Mouse (Mus musculus) inflammation-experienced regulatory T-cells, adult 16 weeks (primary cell): ENCODE results near the gene Echs1. TPM values are rescaled to one million over a fixed set of nuclear protein-coding genes. Genes with fewer than 3 reads are reported as not detected.

Experiments
- polyA plus RNA-seq: library from polyadenylated mRNA; unstranded; fragments of 100-300 nt; shearing (Covaris generic); gene quantifications from one replicate; pipeline ENCODE4 v1.2.1, GENCODE M21; 2017

Echs1 gene
- polyA plus RNA-seq: 64.7 TPM

GRCm38 (mm10) chr7:140116329-140117054 lies at the start of gene Echs1:
Echs1 (minus strand) TSS chr7:140116476.

DNA sequence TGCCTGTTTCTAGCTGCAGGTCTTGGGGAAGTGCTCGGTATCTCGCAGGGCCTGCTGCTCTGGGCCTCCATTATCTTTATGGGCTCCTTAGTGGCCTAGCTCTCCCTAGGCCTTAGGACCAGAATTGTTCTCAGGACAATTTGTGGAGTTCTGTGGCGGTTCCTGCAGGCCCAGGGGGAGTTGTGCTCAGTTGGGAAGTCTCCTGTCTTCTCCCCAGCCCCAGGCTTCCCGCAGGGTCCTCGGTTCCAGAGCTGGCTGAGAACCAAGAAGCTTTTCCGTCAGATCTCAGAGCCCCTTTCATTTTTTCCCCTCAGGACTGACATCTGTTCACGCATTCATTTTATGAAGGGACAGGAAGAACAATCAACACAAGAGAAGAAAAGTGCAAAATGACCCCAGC lies 48.4 kb upstream of the Echs1 start, which contains the start of gene Olfr522:
Gene Olfr522, minus strand, starts transcription at position 101 of the 400 bp plus-strand sequence.

GRCm38 (mm10) chr7:140154218-140154927 lies 38.1 kb upstream of the Echs1 start, which contains the start of gene Sprn:
Sprn (minus strand) TSS chr7:140154877.

GRCm38 (mm10) chr7:140137135-140138020 lies 21.1 kb upstream of the Echs1 start, which contains the start of gene Mtg1:
Mtg1 (plus strand) TSS chr7:140137564.

DNA sequence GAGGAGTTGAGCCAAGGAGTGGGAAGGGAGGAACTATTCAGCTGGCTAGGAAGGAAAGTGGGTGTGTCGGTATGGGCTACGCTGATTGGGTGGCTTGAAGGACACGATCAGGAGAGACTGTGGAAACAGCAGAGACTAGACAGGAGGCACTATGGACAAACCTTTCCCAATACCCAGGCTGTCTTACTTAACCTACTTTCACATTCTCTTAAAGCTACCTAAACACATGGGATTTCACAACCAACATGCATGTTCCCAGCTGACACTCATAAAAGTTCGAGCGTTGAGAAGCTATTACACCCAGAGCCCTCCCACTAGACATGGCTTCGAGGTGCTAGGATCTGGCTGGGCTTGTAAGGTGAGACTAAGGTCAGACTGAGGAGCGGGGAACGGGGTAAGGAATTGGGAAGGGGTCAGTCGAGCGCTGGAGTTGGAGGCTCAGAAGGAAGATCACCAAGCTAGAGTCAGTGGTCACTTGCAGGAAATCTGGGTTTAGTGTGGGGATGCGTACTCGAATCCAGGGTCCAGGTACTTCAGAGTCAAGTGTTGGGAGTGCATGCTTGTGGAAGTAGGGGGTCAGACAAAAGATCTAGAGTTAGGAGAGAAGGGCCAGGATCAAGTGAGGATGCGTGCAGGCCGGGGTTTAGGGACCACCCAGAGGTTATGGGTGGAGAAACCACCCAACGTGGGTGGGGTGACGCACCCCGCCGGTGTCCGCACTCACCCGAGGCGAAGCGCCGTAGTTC lies 520 bp downstream of the Echs1 start, which contains the start of gene Paox:
Gene Paox, plus strand, starts transcription at position 217 of the 746 bp plus-strand sequence.

GRCm38 (mm10) chr7:140101993-140102860 lies 14.0 kb downstream of the Echs1 start, which contains the start of gene Fuom:
Fuom (minus strand) TSS chr7:140102441.

DNA sequence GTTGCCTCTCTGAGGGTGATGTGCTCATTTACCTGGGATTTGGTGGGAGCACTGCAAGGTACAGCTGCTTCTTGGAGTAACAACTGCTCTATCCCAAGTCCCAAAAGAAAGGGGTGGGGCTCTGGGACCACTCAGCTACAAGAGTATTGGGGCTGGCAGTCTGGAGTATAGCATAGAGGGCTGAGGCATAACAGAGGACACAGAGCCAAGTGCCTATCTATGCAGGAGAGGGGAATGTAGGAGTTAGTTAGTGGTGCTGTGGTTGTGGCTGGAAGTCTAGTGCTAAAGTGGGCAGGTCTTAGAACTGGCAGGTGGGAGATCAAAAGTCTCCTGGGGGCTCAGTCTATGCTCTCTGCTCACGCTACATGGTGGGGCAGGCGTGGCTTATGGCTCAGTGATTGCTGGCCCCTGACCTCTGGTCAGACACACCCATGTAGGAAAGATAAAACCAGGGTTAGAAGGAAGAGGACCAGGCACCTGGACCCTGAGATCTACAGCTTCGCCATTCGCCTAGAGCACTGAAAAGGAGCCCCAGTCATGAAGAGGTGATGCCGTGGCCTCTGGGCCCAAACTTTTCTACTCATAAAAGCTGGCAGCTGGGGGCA lies 23.2 kb downstream of the Echs1 start, which contains the start of gene Prap1:
Gene Prap1, plus strand, starts transcription at position 472 of the 605 bp plus-strand sequence.

GRCm38 (mm10) chr7:140082242-140082678 lies 34.0 kb downstream of the Echs1 start, which contains the start of gene Caly:
Caly (minus strand) TSS chr7:140082548.

Other genes with a start within 250 kb of the Echs1 start
- gene Kndc1, start 221.8 kb downstream of the Echs1 start, polyA plus RNA-seq: 0.72 TPM
- 7.0 TPM for gene Utf1, start 172.7 kb downstream of the Echs1 start, polyA plus RNA-seq
- gene 6430531B16Rik, start 137.7 kb downstream of the Echs1 start, polyA plus RNA-seq: 0.40 TPM
- 21.5 TPM for gene Adam8, start 123.9 kb downstream of the Echs1 start, polyA plus RNA-seq
- gene Zfp511, start 80.1 kb downstream of the Echs1 start, polyA plus RNA-seq: 58.5 TPM
- gene Tubgcp2, start 79.8 kb downstream of the Echs1 start, polyA plus RNA-seq: 46.5 TPM
- not detected for gene Msx3, start 67.4 kb downstream of the Echs1 start, polyA plus RNA-seq
- not detected for gene Caly, start 33.9 kb downstream of the Echs1 start, polyA plus RNA-seq
- not detected for gene Prap1, start 23.1 kb downstream of the Echs1 start, polyA plus RNA-seq
- gene Fuom, start 14.0 kb downstream of the Echs1 start, polyA plus RNA-seq: 13.4 TPM
- gene Paox, start 677 bp downstream of the Echs1 start, polyA plus RNA-seq: 3.0 TPM
- 33.7 TPM for gene Mtg1, start 21.1 kb upstream of the Echs1 start, polyA plus RNA-seq
- not detected for gene Sprn, start 38.4 kb upstream of the Echs1 start, polyA plus RNA-seq
- gene Olfr522, start 48.3 kb upstream of the Echs1 start, polyA plus RNA-seq: not detected
- not detected for gene Olfr523, start 56.7 kb upstream of the Echs1 start, polyA plus RNA-seq
- not detected for gene Olfr524, start 89.5 kb upstream of the Echs1 start, polyA plus RNA-seq
- gene Cd163l1, start 101.8 kb upstream of the Echs1 start, polyA plus RNA-seq: 0.12 TPM
- 0.49 TPM for gene 5830411N06Rik, start 130.8 kb upstream of the Echs1 start, polyA plus RNA-seq
- gene Olfr525, start 204.4 kb upstream of the Echs1 start, polyA plus RNA-seq: 0.06 TPM
- not detected for gene Olfr527, start 217.5 kb upstream of the Echs1 start, polyA plus RNA-seq
- gene Olfr60, start 245.2 kb upstream of the Echs1 start, polyA plus RNA-seq: 0.20 TPM